Mouse (Mus musculus) heart, adult 2 months (tissue): ENCODE measurements around the gene Hist1h4b. TPM values are rescaled to one million over a fixed set of nuclear protein-coding genes. Genes with fewer than 3 reads are reported as not detected.

Experiments used
- DNase-seq, 2 experiments: peaks; one replicate each; pipeline ENCODE4 v3.0.0; 2021
- H3K27ac ChIP-seq: fragments of 200-600 bp; 2 replicates; pipeline ENCODE4 v1.8.1; 2022
- H3K27me3 ChIP-seq: fragments of 200-500 bp; 2 replicates; pipeline ENCODE4 v1.6.1; 2012; ENCODE audit warnings: mild to moderate bottlenecking, low read length, inconsistent platforms, mixed read lengths; ENCODE audit not compliant: control insufficient read depth, insufficient read depth
- H3K36me3 ChIP-seq: fragments of 200-500 bp; 2 replicates; pipeline ENCODE4 v1.6.1; 2012; ENCODE audit warnings: low read length, inconsistent platforms; ENCODE audit not compliant: control insufficient read depth, insufficient read depth
- H3K4me1 ChIP-seq: fragments of 200-500 bp; 2 replicates; pipeline ENCODE4 v1.6.1; 2011; ENCODE audit warnings: low read length; ENCODE audit not compliant: control insufficient read depth, insufficient read depth
- H3K4me3 ChIP-seq: fragments of 200-600 bp; 2 replicates; pipeline ENCODE4 v1.8.1; 2022
- H3K79me2 ChIP-seq: fragments of 200-500 bp; replicated peaks from 2 replicates; pipeline ENCODE4 v1.6.1; 2012; ENCODE audit warnings: mild to moderate bottlenecking, inconsistent platforms, low read length, moderate library complexity, mixed read lengths; ENCODE audit not compliant: control insufficient read depth, insufficient read depth
- H3K9ac ChIP-seq: fragments of 200-500 bp; 2 replicates; pipeline ENCODE4 v1.6.1; 2012; ENCODE audit warnings: low read depth, mild to moderate bottlenecking, control low read depth, inconsistent platforms, low read length, mixed read lengths
- CTCF ChIP-seq: fragments of 200-600 bp; IDR thresholded peaks from 2 replicates; pipeline ENCODE4 v1.8.1; 2022; ENCODE audit warnings: antibody characterized with exemption, mild to moderate bottlenecking, moderate library complexity
- EP300 ChIP-seq: fragments of 200-500 bp; IDR thresholded peaks from 2 replicates; pipeline ENCODE4 v1.6.1; 2011; ENCODE audit warnings: low read depth, low read length, control low read depth; ENCODE audit not compliant: insufficient read depth
- POLR2A ChIP-seq: fragments of 200-500 bp; IDR thresholded peaks from 2 replicates; pipeline ENCODE4 v1.6.1; 2011; ENCODE audit warnings: mild to moderate bottlenecking, low read depth, low read length, control low read depth; ENCODE audit not compliant: insufficient read depth
- WGBS: fragments of 180-500 bp; shearing (Covaris S2); methylation state at CpG from one replicate; pipeline ENCODE4 v1.1.7; 2018; 5-methylcytosine and 5-hydroxymethylcytosine counted together
- intact Hi-C: fragments of 180-260 bp; cut with DNase I; formaldehyde crosslinking; loops from one replicate; pipeline ENCODE4 v1.15.1; 2025
- microRNA-seq, 2 experiments: library from miRNA; unstranded; fragments of <30 nt; microRNA quantifications; one replicate each; pipeline ENCODE4 v1.2.0; 2021
- polyA plus RNA-seq: library from polyadenylated mRNA; depleted of rRNA; stranded (reverse); fragments of >200 nt; gene quantifications from 2 replicates; pipeline ENCODE4 v1.2.3, GENCODE M21; 2012; rRNA removed
- total RNA-seq, 2 experiments: library from RNA; stranded (reverse); gene quantifications; 2 replicates each; pipeline ENCODE4 v1.2.3; 2021

The Hist1h4b gene
- total and polyA plus RNA-seq, 3 experiments, result 1.1 to 11.3 (median 4.9) TPM

GRCm38 (mm10) chr13:23792520-23792919 is 35.7 kb downstream of the Hist1h4b start:
- TF ChIP-seq EP300, result no peak
- TF ChIP-seq CTCF, result peak; percentile 93; the same call in 1 of the 2 replicates
- TF ChIP-seq POLR2A, result no peak
- peak in 1 of 2 experiments; percentile 8 for DNase-seq
- no peak overlapping the region for H3K9ac ChIP-seq
- H3K4me3 ChIP-seq, result no peak overlapping the region
- H3K4me1 ChIP-seq, result no peaks in the 10 kb centered on the region
- WGBS, result 41% methylated on average over 2 of the region's 2 CpGs
- no peaks in the 10 kb centered on the region for H3K36me3 ChIP-seq
- intact Hi-C loops, result loop anchor here (5.0 kb wide), 1 partner anchor 505 kb away; no protein-coding TSS in a partner anchor
- no peaks in the 10 kb centered on the region for H3K79me2 ChIP-seq
- no peaks in the 10 kb centered on the region for H3K27me3 ChIP-seq
- H3K27ac ChIP-seq, result no peak overlapping the region

GRCm38 (mm10) chr13:23799405-23799804 is 42.6 kb downstream of the Hist1h4b start:
- intact Hi-C loops, result no loop called here
- Histone ChIP-seq H3K27me3 (no peaks in the 10 kb centered on the region), H3K9ac (no peak overlapping the region), H3K27ac (no peak overlapping the region), H3K36me3 (no peaks in the 10 kb centered on the region), H3K4me3 (no peak overlapping the region), H3K4me1 (no peaks in the 10 kb centered on the region), H3K79me2 (no peaks in the 10 kb centered on the region)
- 68% methylated on average over 5 of the region's 5 CpGs for WGBS
- DNase-seq, result no peak
- TF ChIP-seq EP300 (no peak), POLR2A (no peak), CTCF (no peak)

- Histone ChIP-seq H3K4me1 (no peaks in the 10 kb centered on the region), H3K27ac (no peak overlapping the region), H3K36me3 (no peaks in the 10 kb centered on the region), H3K27me3 (no peaks in the 10 kb centered on the region), H3K79me2 (no peaks in the 10 kb centered on the region), H3K9ac (no peak overlapping the region), H3K4me3 (no peak overlapping the region)
- no peak for DNase-seq
- WGBS, result 80% methylated on average over 2 of the region's 2 CpGs
- TF ChIP-seq POLR2A (no peak), EP300 (no peak), CTCF (no peak)
- intact Hi-C loops, result no loop called here
Observed at GRCm38 (mm10) chr13:23804532-23804931, 47.7 kb downstream of the Hist1h4b start.

- Histone ChIP-seq H3K4me3 (no peak within 1 kb of the TSS), H3K79me2 (no peaks in the 10 kb centered on the region), H3K27ac (no peak within 1 kb of the TSS), H3K36me3 (no peaks in the 10 kb centered on the region), H3K4me1 (no peaks in the 10 kb centered on the region), H3K27me3 (no peaks in the 10 kb centered on the region), H3K9ac (no peak within 1 kb of the TSS)
- intact Hi-C loops, result no loop called here
- DNase-seq, result no peak
- 80% methylated on average over 15 of the region's 15 CpGs for WGBS
- TF ChIP-seq EP300 (no peak), CTCF (no peak), POLR2A (no peak)
Observed at GRCm38 (mm10) chr13:23806422-23807052, 49.7 kb downstream of the Hist1h4b start, which contains the start of gene Slc17a2. Slc17a2 (plus strand) TSS chr13:23806993.

Small RNA genes within 50 kb of the gene (microRNA-seq; reads per million reads assigned to microRNA genes)
- gene Gm44314 (0 reads per million in 2 experiments), gene Gm44484 (0 reads per million in 2 experiments)

Other genes starting within 250 kb of the Hist1h4b start
Only the 30 nearest of the 37 such genes appear.
- gene Hist1h1d, start 203.8 kb upstream of the Hist1h4b start, total RNA-seq, result under 1 TPM; 0.86 to 0.91 TPM
- 0.04 and 0.09 TPM in 2 replicates for gene Hist1h1d, start 203.8 kb upstream of the Hist1h4b start, polyA plus RNA-seq
- gene Hist1h3e, start 194.6 kb upstream of the Hist1h4b start, total RNA-seq, result 10 to 100 TPM; 14.0 to 14.6 TPM
- gene Hist1h3e, start 194.6 kb upstream of the Hist1h4b start, polyA plus RNA-seq, result 1.8 and 2.0 TPM in 2 replicates
- 1 to 10 TPM; 1.8 to 2.8 TPM for gene Hist1h2ae, start 185.8 kb upstream of the Hist1h4b start, total RNA-seq
- gene Hist1h2ae, start 185.8 kb upstream of the Hist1h4b start, polyA plus RNA-seq, result 0.49 and 0.50 TPM in 2 replicates
- gene Hist1h2bg, start 185.6 kb upstream of the Hist1h4b start, total RNA-seq, result 10 to 100 TPM; 16.4 to 19.5 TPM
- 3.3 TPM in 2 replicates for gene Hist1h2bg, start 185.6 kb upstream of the Hist1h4b start, polyA plus RNA-seq
- gene Hist1h2bf, start 182.8 kb upstream of the Hist1h4b start, total RNA-seq, result 1 to 10 TPM; 5.2 to 8.4 TPM
- gene Hist1h2bf, start 182.8 kb upstream of the Hist1h4b start, polyA plus RNA-seq, result 1.00 TPM in 1 of 2 replicates, not detected in the other
- gene Hist1h2ad, start 182.6 kb upstream of the Hist1h4b start, total RNA-seq, result 1 to 10 TPM; 1.4 to 2.8 TPM
- 0.61 TPM in 1 of 2 replicates, not detected in the other for gene Hist1h2ad, start 182.6 kb upstream of the Hist1h4b start, polyA plus RNA-seq
- 1 to 10 TPM; 1.5 to 2.3 TPM for gene Hist1h3d, start 181.2 kb upstream of the Hist1h4b start, total RNA-seq
- 1.1 and 1.6 TPM in 2 replicates for gene Hist1h3d, start 181.2 kb upstream of the Hist1h4b start, polyA plus RNA-seq
- gene Hist1h4d, start 175.4 kb upstream of the Hist1h4b start, total RNA-seq, result 10 to 100 TPM; 47.3 to 51.7 TPM
- 1.7 and 2.5 TPM in 2 replicates for gene Hist1h4d, start 175.4 kb upstream of the Hist1h4b start, polyA plus RNA-seq
- gene Hist1h2be, start 135.9 kb upstream of the Hist1h4b start, total RNA-seq, result 1 to 10 TPM; 8.8 to 9.8 TPM
- 2.4 and 4.9 TPM in 2 replicates for gene Hist1h2be, start 135.9 kb upstream of the Hist1h4b start, polyA plus RNA-seq
- 10 to 100 TPM; 20.4 to 28.8 TPM for gene Hist1h1e, start 134.5 kb upstream of the Hist1h4b start, total RNA-seq
- gene Hist1h1e, start 134.5 kb upstream of the Hist1h4b start, polyA plus RNA-seq, result 1.3 and 3.2 TPM in 2 replicates
- 1 to 10 TPM; 1.3 to 1.6 TPM for gene Hist1h2ac, start 73.1 kb upstream of the Hist1h4b start, total RNA-seq
- 0.57 and 0.76 TPM in 2 replicates for gene Hist1h2ac, start 73.1 kb upstream of the Hist1h4b start, polyA plus RNA-seq
- 10 to 100 TPM; 73.4 to 78.7 TPM for gene Hist1h2bc, start 72.8 kb upstream of the Hist1h4b start, total RNA-seq
- gene Hist1h2bc, start 72.8 kb upstream of the Hist1h4b start, polyA plus RNA-seq, result 119 and 135 TPM in 2 replicates
- gene Hist1h1t, start 61.2 kb upstream of the Hist1h4b start, total RNA-seq, result not detected
- not detected in 2 replicates for gene Hist1h1t, start 61.2 kb upstream of the Hist1h4b start, polyA plus RNA-seq
- gene Hist1h4c, start 58.6 kb upstream of the Hist1h4b start, total RNA-seq, result 10 to 100 TPM; 42.3 to 45.8 TPM
- gene Hist1h4c, start 58.6 kb upstream of the Hist1h4b start, polyA plus RNA-seq, result 1.5 and 3.2 TPM in 2 replicates
- 10 to 100 TPM; 58.9 to 62.8 TPM for gene Hfe, start 46.2 kb upstream of the Hist1h4b start, total RNA-seq
- 16.8 and 21.1 TPM in 2 replicates for gene Hfe, start 46.2 kb upstream of the Hist1h4b start, polyA plus RNA-seq
- gene Hist1h1c, start 18.2 kb upstream of the Hist1h4b start, total RNA-seq, result 100 to 1,000 TPM; 147 to 185 TPM
- gene Hist1h1c, start 18.2 kb upstream of the Hist1h4b start, polyA plus RNA-seq, result 55.5 and 80.0 TPM in 2 replicates
- 1 to 10 TPM in 1 of 2 experiments, not detected in 1; 2.5 TPM for gene Hist1h3c, start 11.4 kb upstream of the Hist1h4b start, total RNA-seq
- 0.64 TPM in 1 of 2 replicates, not detected in the other for gene Hist1h3c, start 11.4 kb upstream of the Hist1h4b start, polyA plus RNA-seq
- gene Hist1h2bb, start 10.3 kb upstream of the Hist1h4b start, total RNA-seq, result 1 to 10 TPM; 3.2 to 4.9 TPM
- 0.47 and 0.76 TPM in 2 replicates for gene Hist1h2bb, start 10.3 kb upstream of the Hist1h4b start, polyA plus RNA-seq
- 1 to 10 TPM; 4.4 to 6.7 TPM for gene Hist1h2ab, start 5.9 kb upstream of the Hist1h4b start, total RNA-seq
- 0.51 TPM in 1 of 2 replicates, not detected in the other for gene Hist1h2ab, start 5.9 kb upstream of the Hist1h4b start, polyA plus RNA-seq
- 1 to 10 TPM; 6.4 to 8.0 TPM for gene Hist1h3b, start 4.7 kb upstream of the Hist1h4b start, total RNA-seq
- gene Hist1h3b, start 4.7 kb upstream of the Hist1h4b start, polyA plus RNA-seq, result 1.7 TPM in 1 of 2 replicates, not detected in the other
- gene Hist1h4a, start 4.2 kb downstream of the Hist1h4b start, total RNA-seq, result 1 to 10 TPM; 6.2 to 7.2 TPM
- gene Hist1h4a, start 4.2 kb downstream of the Hist1h4b start, polyA plus RNA-seq, result 0.47 TPM in 1 of 2 replicates, not detected in the other
- gene Hist1h3a, start 5.4 kb downstream of the Hist1h4b start, total RNA-seq, result 1 to 10 TPM; 5.1 to 8.9 TPM
- gene Hist1h3a, start 5.4 kb downstream of the Hist1h4b start, polyA plus RNA-seq, result not detected in 2 replicates
- gene Hist1h1a, start 6.7 kb downstream of the Hist1h4b start, total RNA-seq, result 1 to 10 TPM; 2.0 to 3.4 TPM
- gene Hist1h1a, start 6.7 kb downstream of the Hist1h4b start, polyA plus RNA-seq, result 0.21 and 0.26 TPM in 2 replicates
- under 1 TPM in 1 of 2 experiments, not detected in 1; 0.11 TPM for gene Trim38, start 12.9 kb downstream of the Hist1h4b start, total RNA-seq
- gene Trim38, start 12.9 kb downstream of the Hist1h4b start, polyA plus RNA-seq, result 0.08 and 0.12 TPM in 2 replicates
- gene Slc17a2, start 50.0 kb downstream of the Hist1h4b start, total RNA-seq, result not detected
- gene Slc17a2, start 50.0 kb downstream of the Hist1h4b start, polyA plus RNA-seq, result 0.06 and 0.09 TPM in 2 replicates
- not detected for gene Slc17a3, start 82.4 kb downstream of the Hist1h4b start, total RNA-seq
- gene Slc17a3, start 82.4 kb downstream of the Hist1h4b start, polyA plus RNA-seq, result not detected in 2 replicates
- gene Slc17a1, start 110.7 kb downstream of the Hist1h4b start, total RNA-seq, result not detected
- not detected in 2 replicates for gene Slc17a1, start 110.7 kb downstream of the Hist1h4b start, polyA plus RNA-seq
- not detected for gene Slc17a4, start 158.0 kb downstream of the Hist1h4b start, total RNA-seq
- not detected in 2 replicates for gene Slc17a4, start 158.0 kb downstream of the Hist1h4b start, polyA plus RNA-seq
- gene Hist1h2ba, start 177.1 kb downstream of the Hist1h4b start, total RNA-seq, result not detected
- gene Hist1h2ba, start 177.1 kb downstream of the Hist1h4b start, polyA plus RNA-seq, result not detected in 2 replicates
- not detected for gene Hist1h2aa, start 177.4 kb downstream of the Hist1h4b start, total RNA-seq
- gene Hist1h2aa, start 177.4 kb downstream of the Hist1h4b start, polyA plus RNA-seq, result not detected in 2 replicates